Mouse (Mus musculus) intestine, embryonic 14.5 days (tissue): ENCODE results near the gene Gm13287. TPM values are rescaled to one million over a fixed set of nuclear protein-coding genes. Genes with fewer than 3 reads are reported as not detected.
"Not testable (repeated sequence)": the region's sequence is repeated elsewhere in the genome, so short reads cannot be mapped to it uniquely, and the experiment has no call there.

Experiments
- ATAC-seq: fragments of 200-750 bp; cut with Nextera tagmentation; replicated peaks from 2 replicates; pipeline ENCODE4 v1.8.0; 2017; ENCODE audit warnings: low read depth, moderate number of reproducible peaks, moderate TSS enrichment, moderate library complexity; ENCODE audit not compliant: low FRiP score, low TSS enrichment
- DNase-seq: peaks from one replicate; pipeline ENCODE4 v3.0.0-alpha.2; 2018; ENCODE audit warnings: low spot score
- H3K27ac ChIP-seq: fragments of 300-500 bp; sonication (generic); 2 replicates; pipeline ENCODE4 v1.5.1; 2014; ENCODE audit warnings: low read depth, mild to moderate bottlenecking, control low read depth
- H3K27me3 ChIP-seq: fragments of 300-500 bp; sonication (generic); replicated peaks from 2 replicates; pipeline ENCODE4 v1.6.1; 2014; ENCODE audit warnings: low read length, control low read depth; ENCODE audit not compliant: control insufficient read depth, insufficient read depth
- H3K36me3 ChIP-seq: fragments of 300-500 bp; sonication (generic); 2 replicates; pipeline ENCODE4 v1.6.1; 2014; ENCODE audit warnings: low read length, control low read depth; ENCODE audit not compliant: control insufficient read depth, insufficient read depth
- H3K4me1 ChIP-seq: fragments of 300-500 bp; sonication (generic); replicated peaks from 2 replicates; pipeline ENCODE4 v1.6.1; 2014; ENCODE audit warnings: low read length, control low read depth, mixed read lengths; ENCODE audit not compliant: control insufficient read depth, insufficient read depth
- H3K4me2 ChIP-seq: fragments of 300-500 bp; sonication (generic); 2 replicates; pipeline ENCODE4 v1.6.1; 2014; ENCODE audit warnings: low read length
- H3K4me3 ChIP-seq: fragments of 300-500 bp; sonication (generic); 2 replicates; pipeline ENCODE4 v1.5.1; 2014; ENCODE audit warnings: low read depth, low read length, control low read depth, mixed read lengths
- H3K9ac ChIP-seq: fragments of 300-500 bp; sonication (generic); 2 replicates; pipeline ENCODE4 v1.6.1; 2014; ENCODE audit warnings: mild to moderate bottlenecking, low read length
- H3K9me3 ChIP-seq: fragments of 300-500 bp; sonication (generic); 2 replicates; pipeline ENCODE4 v1.6.1; 2016; ENCODE audit warnings: low read length, control low read depth; ENCODE audit not compliant: control insufficient read depth
- WGBS: fragments of 180-500 bp; shearing (Covaris S2); extraction: QIAGEN DNeasy Blood & Tissue Kit; methylation state at CpG from one replicate; pipeline ENCODE4 v1.1.7; 2014; 5-methylcytosine and 5-hydroxymethylcytosine counted together
- polyA plus RNA-seq: library from polyadenylated mRNA; unstranded; fragments of >200 nt; fragmentation: Nextera tagmentation; extraction: Ambion mirVana; gene quantifications from 2 replicates; pipeline ENCODE4 v1.2.1, GENCODE M21; 2014

Gene Gm13287
- polyA plus RNA-seq, 1 experiment from 2014 or later = not detected

DNA sequence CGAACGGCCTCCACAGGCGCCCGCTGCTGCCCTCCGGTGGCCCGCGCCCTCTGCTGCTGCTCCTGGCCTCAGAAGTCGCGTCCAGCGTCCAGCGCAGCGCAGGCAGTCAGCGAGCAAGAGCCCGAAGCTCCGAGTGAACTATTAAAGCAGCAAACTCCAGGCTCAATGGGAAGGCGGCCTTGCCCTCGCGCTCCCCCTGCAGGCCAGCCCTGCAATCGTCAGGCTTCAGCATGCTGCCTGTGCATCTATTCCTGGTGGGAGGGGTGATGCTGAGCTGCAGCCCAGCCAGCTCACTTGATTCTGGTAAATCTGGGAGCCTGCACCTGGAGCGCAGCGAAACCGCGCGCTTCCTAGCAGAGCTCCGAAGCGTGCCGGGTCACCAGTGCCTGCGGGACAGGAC, 14.7 kb upstream of the Gm13287 start, which contains the start of gene Gm13277:
Gene Gm13277, plus strand, starts transcription at position 231 of the 400 bp plus-strand sequence.
- not testable (repeated sequence) for H3K4me3 ChIP-seq, H3K36me3 ChIP-seq, ATAC-seq

DNA sequence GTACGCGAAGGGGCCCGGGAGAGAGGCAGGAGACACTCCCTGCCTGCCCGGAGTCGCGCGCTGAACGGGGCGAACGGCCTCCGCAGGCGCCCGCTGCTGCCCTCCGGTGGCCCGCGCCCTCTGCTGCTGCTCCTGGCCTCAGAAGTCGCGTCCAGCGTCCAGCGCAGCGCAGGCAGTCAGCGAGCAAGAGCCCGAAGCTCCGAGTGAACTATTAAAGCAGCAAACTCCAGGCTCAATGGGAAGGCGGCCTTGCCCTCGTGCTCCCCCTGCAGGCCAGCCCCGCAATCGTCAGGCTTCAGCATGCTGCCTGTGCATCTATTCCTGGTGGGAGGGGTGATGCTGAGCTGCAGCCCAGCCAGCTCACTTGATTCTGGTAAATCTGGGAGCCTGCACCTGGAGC, 11.8 kb upstream of the Gm13287 start, which contains the start of gene Gm13278:
Gene Gm13278, plus strand, starts transcription at position 301 of the 400 bp plus-strand sequence.
- H3K4me1 ChIP-seq, H3K27me3 ChIP-seq, H3K4me2 ChIP-seq, H3K4me3 ChIP-seq, H3K27ac ChIP-seq, H3K9ac ChIP-seq, H3K36me3 ChIP-seq, DNase-seq, H3K9me3 ChIP-seq, ATAC-seq: not testable (repeated sequence)
- WGBS = no CpG with 5 or more reads among the region's 28 CpGs

More for the DNA sequence above, 14.7 kb upstream of the Gm13287 start, which contains the start of gene Gm13277:
- not testable (repeated sequence) for H3K9ac ChIP-seq, H3K4me1 ChIP-seq, H3K27me3 ChIP-seq, DNase-seq, H3K4me2 ChIP-seq, H3K9me3 ChIP-seq, H3K27ac ChIP-seq
- WGBS = 0% methylated on average over 3 of the region's 28 CpGs

DNA sequence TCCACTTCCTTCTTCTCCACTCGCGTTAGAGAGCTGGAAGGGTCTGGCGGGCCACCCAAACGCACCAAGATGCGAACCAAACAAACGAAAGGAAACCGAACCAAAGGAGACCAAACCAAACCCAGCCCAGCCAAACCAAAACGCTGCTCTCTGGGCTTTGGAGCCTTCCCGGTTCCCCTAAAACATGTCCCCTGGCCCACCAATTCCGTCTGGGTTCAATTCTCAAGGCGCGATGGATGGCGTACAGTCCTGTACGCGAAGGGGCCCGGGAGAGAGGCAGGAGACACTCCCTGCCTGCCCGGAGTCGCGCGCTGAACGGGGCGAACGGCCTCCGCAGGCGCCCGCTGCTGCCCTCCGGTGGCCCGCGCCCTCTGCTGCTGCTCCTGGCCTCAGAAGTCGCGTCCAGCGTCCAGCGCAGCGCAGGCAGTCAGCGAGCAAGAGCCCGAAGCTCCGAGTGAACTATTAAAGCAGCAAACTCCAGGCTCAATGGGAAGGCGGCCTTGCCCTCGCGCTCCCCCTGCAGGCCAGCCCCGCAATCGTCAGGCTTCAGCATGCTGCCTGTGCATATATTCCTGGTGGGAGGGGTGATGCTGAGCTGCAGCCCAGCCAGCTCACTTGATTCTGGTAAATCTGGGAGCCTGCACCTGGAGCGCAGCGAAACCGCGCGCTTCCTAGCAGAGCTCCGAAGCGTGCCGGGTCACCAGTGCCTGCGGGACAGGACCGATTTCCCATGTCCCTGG, 8.9 kb upstream of the Gm13287 start, which contains the start of gene Gm13275:
Gene Gm13275, plus strand, starts transcription at position 552 of the 740 bp plus-strand sequence.
- H3K27ac ChIP-seq, H3K27me3 ChIP-seq, ATAC-seq, H3K4me1 ChIP-seq, H3K4me2 ChIP-seq, DNase-seq, H3K9ac ChIP-seq, H3K36me3 ChIP-seq, H3K4me3 ChIP-seq, H3K9me3 ChIP-seq: not testable (repeated sequence)
- WGBS = 0% methylated on average over 9 of the region's 52 CpGs

DNA sequence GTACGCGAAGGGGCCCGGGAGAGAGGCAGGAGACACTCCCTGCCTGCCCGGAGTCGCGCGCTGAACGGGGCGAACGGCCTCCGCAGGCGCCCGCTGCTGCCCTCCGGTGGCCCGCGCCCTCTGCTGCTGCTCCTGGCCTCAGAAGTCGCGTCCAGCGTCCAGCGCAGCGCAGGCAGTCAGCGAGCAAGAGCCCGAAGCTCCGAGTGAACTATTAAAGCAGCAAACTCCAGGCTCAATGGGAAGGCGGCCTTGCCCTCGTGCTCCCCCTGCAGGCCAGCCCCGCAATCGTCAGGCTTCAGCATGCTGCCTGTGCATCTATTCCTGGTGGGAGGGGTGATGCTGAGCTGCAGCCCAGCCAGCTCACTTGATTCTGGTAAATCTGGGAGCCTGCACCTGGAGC, 6.0 kb upstream of the Gm13287 start, which contains the start of gene Gm13279:
Gene Gm13279, plus strand, starts transcription at position 301 of the 400 bp plus-strand sequence.
- not testable (repeated sequence) for H3K27me3 ChIP-seq, H3K4me1 ChIP-seq, H3K9me3 ChIP-seq, H3K9ac ChIP-seq, H3K4me3 ChIP-seq, H3K27ac ChIP-seq, DNase-seq, ATAC-seq, H3K36me3 ChIP-seq, H3K4me2 ChIP-seq
- no CpG with 5 or more reads among the region's 28 CpGs for WGBS

DNA sequence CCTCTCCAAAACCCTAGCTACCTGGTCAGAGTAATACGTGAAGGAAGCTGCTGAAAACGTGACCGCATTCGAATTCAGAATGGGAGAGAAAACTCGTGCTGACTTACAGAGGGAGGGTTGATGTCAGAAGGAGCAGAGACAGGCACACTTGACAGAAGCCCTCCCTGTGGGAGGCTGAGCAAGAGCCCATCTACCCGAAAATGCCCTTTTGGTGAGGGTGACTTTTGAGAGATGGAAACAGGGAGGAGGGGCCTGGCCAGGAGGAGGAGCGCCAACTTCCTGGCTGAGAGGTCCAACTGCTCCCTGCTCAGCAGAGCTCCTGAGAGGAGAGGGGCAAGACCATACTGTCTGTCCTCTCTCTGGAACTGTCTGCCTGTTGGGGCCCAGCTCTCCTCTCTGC, 3.7 kb upstream of the Gm13287 start, which contains the start of gene Gm13285:
Gene Gm13285, plus strand, starts transcription at position 301 of the 400 bp plus-strand sequence.
- not testable (repeated sequence) for ATAC-seq, H3K9ac ChIP-seq, DNase-seq, H3K27ac ChIP-seq, H3K4me3 ChIP-seq, H3K4me2 ChIP-seq, H3K27me3 ChIP-seq, H3K36me3 ChIP-seq, H3K9me3 ChIP-seq, H3K4me1 ChIP-seq
- 0% methylated on average over 1 of the region's 7 CpGs for WGBS

DNA sequence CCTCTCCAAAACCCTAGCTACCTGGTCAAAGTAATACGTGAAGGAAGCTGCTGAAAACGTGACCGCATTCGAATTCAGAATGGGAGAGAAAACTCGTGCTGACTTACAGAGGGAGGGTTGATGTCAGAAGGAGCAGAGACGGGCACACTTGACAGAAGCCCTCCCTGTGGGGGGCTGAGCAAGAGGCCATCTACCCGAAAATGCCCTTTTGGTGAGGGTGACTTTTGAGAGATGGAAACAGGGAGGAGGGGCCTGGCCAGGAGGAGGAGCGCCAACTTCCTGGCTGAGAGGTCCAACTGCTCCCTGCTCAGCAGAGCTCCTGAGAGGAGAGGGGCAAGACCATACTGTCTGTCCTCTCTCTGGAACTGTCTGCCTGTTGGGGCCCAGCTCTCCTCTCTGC, 2.2 kb downstream of the Gm13287 start, which contains the start of gene Gm13288:
Gene Gm13288, plus strand, starts transcription at position 301 of the 400 bp plus-strand sequence.
- no CpG with 5 or more reads among the region's 8 CpGs for WGBS
- not testable (repeated sequence) for H3K27ac ChIP-seq, H3K4me1 ChIP-seq, H3K9me3 ChIP-seq, H3K4me2 ChIP-seq, H3K27me3 ChIP-seq, ATAC-seq, DNase-seq, H3K36me3 ChIP-seq, H3K9ac ChIP-seq, H3K4me3 ChIP-seq

DNA sequence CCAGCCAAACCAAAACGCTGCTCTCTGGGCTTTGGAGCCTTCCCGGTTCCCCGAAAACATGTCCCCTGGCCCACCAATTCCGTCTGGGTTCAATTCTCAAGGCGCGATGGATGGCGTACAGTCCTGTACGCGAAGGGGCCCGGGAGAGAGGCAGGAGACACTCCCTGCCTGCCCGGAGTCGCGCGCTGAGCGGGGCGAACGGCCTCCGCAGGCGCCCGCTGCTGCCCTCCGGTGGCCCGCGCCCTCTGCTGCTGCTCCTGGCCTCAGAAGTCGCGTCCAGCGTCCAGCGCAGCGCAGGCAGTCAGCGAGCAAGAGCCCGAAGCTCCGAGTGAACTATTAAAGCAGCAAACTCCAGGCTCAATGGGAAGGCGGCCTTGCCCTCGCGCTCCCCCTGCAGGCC, 2.7 kb downstream of the Gm13287 start:
- H3K27ac ChIP-seq, ATAC-seq, H3K4me3 ChIP-seq, H3K36me3 ChIP-seq, H3K4me2 ChIP-seq, H3K9ac ChIP-seq, DNase-seq, H3K4me1 ChIP-seq, H3K27me3 ChIP-seq, H3K9me3 ChIP-seq: not testable (repeated sequence)
- WGBS = 1% methylated on average over 9 of the region's 34 CpGs

DNA sequence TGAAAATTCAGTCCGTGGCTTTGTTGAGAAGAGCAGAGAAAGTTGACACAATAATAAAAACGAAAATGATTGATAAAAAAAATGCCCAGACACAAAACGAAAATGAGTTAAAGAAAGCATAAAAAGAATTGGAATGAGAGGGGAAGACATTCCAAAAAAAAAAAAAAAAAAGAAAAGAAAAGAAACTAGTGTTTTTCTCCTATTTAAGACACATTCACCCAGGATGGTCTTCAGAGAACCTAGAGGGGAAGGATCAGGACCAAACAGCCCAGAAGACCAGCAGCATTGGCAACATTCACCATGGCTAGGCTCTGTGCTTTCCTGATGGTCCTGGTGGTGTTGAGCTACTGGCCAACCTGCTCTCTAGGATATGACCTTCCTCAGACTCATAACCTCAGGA, 12.9 kb downstream of the Gm13287 start, which contains the start of gene Ifna7:
Gene Ifna7, plus strand, starts transcription at position 301 of the 400 bp plus-strand sequence.
- Histone ChIP-seq H3K4me3 (no peak within 1 kb of the TSS), H3K4me2 (no peak within 1 kb of the TSS), H3K36me3 (no peaks in the 10 kb centered on the region), H3K27ac (no peak within 1 kb of the TSS), H3K9me3 (no peaks in the 10 kb centered on the region), H3K27me3 (no peaks in the 10 kb centered on the region), H3K9ac (no peak within 1 kb of the TSS), H3K4me1 (no peaks in the 10 kb centered on the region)
- WGBS = 64% methylated on average over 3 of the region's 3 CpGs
- DNase-seq = no peak
- ATAC-seq = no peak
